Comparison of ENCODE assay signal across 12 mouse cellular contexts in the genomic region with DNA sequence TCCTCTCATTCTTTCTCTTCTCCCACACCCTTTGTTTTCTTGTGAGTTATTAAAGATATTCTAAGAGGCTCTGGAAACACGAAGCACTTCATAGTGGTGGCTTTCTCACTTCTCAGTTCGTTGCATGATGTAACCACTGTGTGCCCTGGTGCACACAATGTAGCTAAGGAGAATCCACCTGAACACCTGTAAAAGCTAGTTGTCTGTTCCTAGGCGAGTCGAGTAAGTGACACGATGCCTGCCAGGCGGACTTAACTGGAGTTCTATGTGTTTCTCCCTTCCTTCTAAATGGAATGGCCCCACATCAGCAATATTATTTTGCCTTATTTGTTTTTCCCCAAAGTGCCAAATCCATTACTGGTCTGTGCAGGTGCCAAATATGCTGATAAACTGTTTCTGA. TPM values are rescaled to one million over a fixed set of nuclear protein-coding genes. Genes with fewer than 3 reads are reported as not detected.
DNase-seq lines count a peak whose midpoint lies in the region; ATAC-seq and TF ChIP-seq lines count a peak whose summit lies in the region.
"Had no signal": no experiment of that assay in that cellular context is flagged by ENCODE, and none has a peak within 500 bp of the region (broad histone marks: within the 10 kb centered on the region; RNA-seq: fewer than 3 reads in every experiment).

No protein-coding gene starts in this region.

- no peak overlapping the region for H3K9ac ChIP-seq in intestine, postnatal 0 days (ENCODE audit: low read depth, low read length)
- no peak overlapping the region for H3K9ac ChIP-seq in intestine, embryonic 15.5 days
- H3K9ac ChIP-seq in forebrain, embryonic 13.5 days = peak overlapping the region; percentile 83
- H3K9ac ChIP-seq: liver, embryonic 13.5 days had no signal

- TF ChIP-seq CTCF in intestine, postnatal 0 days (IDR thresholded peaks at IDR 0.05; ENCODE audit: low read depth) = no peak
- TF ChIP-seq CTCF in gastrocnemius, adult 2 months (IDR thresholded peaks at IDR 0.05) = no peak

- H3K27ac ChIP-seq in intestine, postnatal 0 days (ENCODE audit: low read depth, low read length) = no peak overlapping the region
- no peak overlapping the region for H3K27ac ChIP-seq in intestine, embryonic 15.5 days
- peak overlapping the region; percentile 78 for H3K27ac ChIP-seq in forebrain, embryonic 13.5 days
- no peak overlapping the region for H3K27ac ChIP-seq in gastrocnemius, adult 2 months
- H3K27ac ChIP-seq: liver, embryonic 13.5 days; stomach, embryonic 15.5 days had no signal

- no peak overlapping the region for H3K4me2 ChIP-seq in intestine, postnatal 0 days (replicated peaks; ENCODE audit: low read depth)
- H3K4me2 ChIP-seq in intestine, embryonic 15.5 days (replicated peaks) = no peak overlapping the region
- peak overlapping the region; percentile 89 for H3K4me2 ChIP-seq in forebrain, embryonic 13.5 days

- intact Hi-C loops in gastrocnemius, adult 2 months (cut with DNase I) = loop anchor here (10.0 kb wide), 1 partner anchor 148 kb away; no protein-coding TSS in a partner anchor

- no peaks in the 10 kb centered on the region for H3K36me3 ChIP-seq in intestine, postnatal 0 days (ENCODE audit: control insufficient read depth, insufficient read depth)
- no peaks in the 10 kb centered on the region for H3K36me3 ChIP-seq in intestine, embryonic 15.5 days
- no peaks in the 10 kb centered on the region for H3K36me3 ChIP-seq in forebrain, embryonic 13.5 days (ENCODE audit: poor library complexity, severe bottlenecking)
- no peaks in the 10 kb centered on the region for H3K36me3 ChIP-seq in splenic B cell, adult 2 months (ENCODE audit: control insufficient read depth, insufficient read depth, low read length, poor library complexity, severe bottlenecking)
- H3K36me3 ChIP-seq: liver, embryonic 13.5 days; stomach, embryonic 15.5 days had no signal

- no peak for ATAC-seq in intestine, postnatal 0 days
- ATAC-seq in intestine, embryonic 15.5 days = no peak
- ATAC-seq in forebrain, embryonic 13.5 days = no peak

- H3K4me3 ChIP-seq in intestine, postnatal 0 days (ENCODE audit: low read depth, low read length) = 0 out of 2 replicates have a peak overlapping the region, but pooled peaks have one; percentile 46
- H3K4me3 ChIP-seq in intestine, embryonic 15.5 days (replicated peaks) = no peak overlapping the region
- peak overlapping the region; percentile 54 for H3K4me3 ChIP-seq in forebrain, embryonic 13.5 days
- no peak overlapping the region for H3K4me3 ChIP-seq in gastrocnemius, adult 2 months

- WGBS in intestine, postnatal 0 days = 8% methylated on average over 6 of the region's 6 CpGs
- 5% methylated on average over 6 of the region's 6 CpGs for WGBS in intestine, embryonic 15.5 days
- WGBS in forebrain, embryonic 13.5 days = 14% methylated on average over 6 of the region's 6 CpGs

- H3K9me3 ChIP-seq in intestine, postnatal 0 days (ENCODE audit: control insufficient read depth) = no peaks in the 10 kb centered on the region
- H3K9me3 ChIP-seq in intestine, embryonic 15.5 days = no peaks in the 10 kb centered on the region
- no peaks in the 10 kb centered on the region for H3K9me3 ChIP-seq in forebrain, embryonic 13.5 days (replicated peaks)
- H3K9me3 ChIP-seq: liver, embryonic 13.5 days; stomach, embryonic 15.5 days had no signal

- H3K4me1 ChIP-seq in intestine, postnatal 0 days (replicated peaks; ENCODE audit: control insufficient read depth, insufficient read depth, low read length) = peaks cover 5% of the 10 kb centered on the region; the same call in 1 of the 2 replicates
- peaks cover 29% of the 10 kb centered on the region for H3K4me1 ChIP-seq in intestine, embryonic 15.5 days (replicated peaks)
- H3K4me1 ChIP-seq in forebrain, embryonic 13.5 days = peaks cover 24% of the 10 kb centered on the region

- DNase-seq in testis, postnatal 14 days (ENCODE audit: low spot score) = peak; percentile 24
- DNase-seq in testis, postnatal 10 days (ENCODE audit: low spot score) = no peak
- peak; percentile 54 for DNase-seq in splenic B cell, adult 2 months (ENCODE audit: low read depth, low spot score)
- DNase-seq in lung, postnatal 36 days = no peak
- no peak for DNase-seq in gastrocnemius, adult 2 months
- DNase-seq: gastrocnemius, postnatal 36 days; kidney, adult 11 months; liver, embryonic 13.5 days had no signal

- H3K27me3 ChIP-seq in intestine, postnatal 0 days (replicated peaks; ENCODE audit: control insufficient read depth, insufficient read depth, low read length) = peaks cover 92% of the 10 kb centered on the region
- peaks cover 72% of the 10 kb centered on the region for H3K27me3 ChIP-seq in intestine, embryonic 15.5 days (replicated peaks)
- peaks cover 64% of the 10 kb centered on the region for H3K27me3 ChIP-seq in forebrain, embryonic 13.5 days
- H3K27me3 ChIP-seq in splenic B cell, adult 2 months (ENCODE audit: control insufficient read depth, insufficient read depth, low read length, poor library complexity, severe bottlenecking) = peaks cover 3% of the 10 kb centered on the region; the same call in 1 of the 2 replicates

RNA-seq across cellular contexts. Expression of a gene that starts 10.4 kb away (rescaled TPM):
- polyA plus RNA-seq in intestine, postnatal 0 days (2015; fragmentation: Nextera tagmentation; extraction: Ambion mirVana) = not detected in 2 replicates
- 0.09 TPM in 1 of 2 replicates, not detected in the other for polyA plus RNA-seq in intestine, embryonic 15.5 days (2015; fragmentation: Nextera tagmentation; extraction: Ambion mirVana)
- 36.3 and 45.1 TPM in 2 replicates for polyA plus RNA-seq in forebrain, embryonic 13.5 days (2015; fragmentation: Nextera tagmentation; extraction: Ambion mirVana)
- not detected for total RNA-seq in gastrocnemius, adult 2 months (2021)
- total RNA-seq: gastrocnemius, postnatal 36 days had no signal
- polyA plus RNA-seq: liver, embryonic 13.5 days; stomach, embryonic 15.5 days had no signal

Comparison
In these comparisons a context has a peak if more than half of its experiments do, and no peak if none do; other contexts are left out.
1. H3K4me3 ChIP-seq: peak in intestine, postnatal 0 days (single experiment) and forebrain, embryonic 13.5 days (single experiment); none in intestine, embryonic 15.5 days (single experiment) and gastrocnemius, adult 2 months (single experiment).
2. DNase-seq: peak in testis, postnatal 14 days (single experiment) and splenic B cell, adult 2 months (single experiment); none in testis, postnatal 10 days (single experiment), lung, postnatal 36 days (single experiment) and gastrocnemius, adult 2 months (single experiment).
3. RNA of a gene that starts 10.4 kb away (polyA plus RNA-seq): 36.3 to 45.1 TPM in forebrain, embryonic 13.5 days; not detected in intestine, postnatal 0 days and 0.09 TPM in intestine, embryonic 15.5 days; every median in the first group is over 10 times any median in the second.